Mouse (Mus musculus): ENCODE data around the gene Nhs. TPM values are rescaled to one million over a fixed set of nuclear protein-coding genes. Genes with fewer than 3 reads are reported as not detected.

The Nhs gene
- total and polyA plus RNA-seq, 2 experiments: 0.01 to 0.09 TPM

DNA sequence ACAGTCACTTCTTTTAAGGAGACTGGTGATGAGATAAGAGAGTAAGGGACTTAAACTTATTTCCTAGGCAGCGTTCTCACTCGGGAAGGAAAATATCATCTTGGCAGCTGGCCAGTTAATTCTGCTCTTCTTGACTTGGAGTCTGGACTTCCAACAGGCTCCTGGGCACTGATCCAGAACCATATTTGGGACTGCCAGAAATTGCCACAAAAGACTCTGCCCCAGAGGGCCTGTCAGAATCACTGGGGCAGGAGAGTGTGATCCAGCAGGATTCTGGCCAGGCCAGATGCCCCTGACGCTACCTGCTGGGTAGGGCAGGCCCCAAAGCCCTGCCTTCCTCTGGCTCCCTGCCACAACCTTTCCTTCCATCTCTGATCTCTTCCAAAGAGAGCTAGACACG, 198.4 kb downstream of the Nhs start:
- H3K4me3 ChIP-seq (ENCODE audit: insufficient read depth, low read depth, low read length): peak overlapping the region; percentile 62
- H3K27me3 ChIP-seq (ENCODE audit: control insufficient read depth, insufficient read depth, low read length): no peaks in the 10 kb centered on the region
- H3K9ac ChIP-seq (ENCODE audit: low read depth, low read length): no peak overlapping the region
- H3K36me3 ChIP-seq (ENCODE audit: control insufficient read depth, insufficient read depth, low read length): no peaks in the 10 kb centered on the region
- peaks cover 12% of the 10 kb centered on the region for H3K4me1 ChIP-seq (ENCODE audit: control insufficient read depth, insufficient read depth, low read length)
- H3K79me2 ChIP-seq (ENCODE audit: control insufficient read depth, insufficient read depth, low read length): no peaks in the 10 kb centered on the region
- H3K27ac ChIP-seq (replicated peaks; ENCODE audit: insufficient read depth, low read depth, low read length): peak overlapping the region; percentile 92
- TF ChIP-seq POLR2A (IDR thresholded peaks at IDR 0.05; ENCODE audit: extremely low read depth, insufficient read depth, low read length): no peak
- no peak for TF ChIP-seq CTCF (IDR thresholded peaks at IDR 0.05; ENCODE audit: low read depth, low read length)
- WGBS: 4% methylated on average over 4 of the region's 4 CpGs
- DNase-seq (ENCODE audit: extremely low read depth, low read depth, low spot score): peak; percentile 93

DNA sequence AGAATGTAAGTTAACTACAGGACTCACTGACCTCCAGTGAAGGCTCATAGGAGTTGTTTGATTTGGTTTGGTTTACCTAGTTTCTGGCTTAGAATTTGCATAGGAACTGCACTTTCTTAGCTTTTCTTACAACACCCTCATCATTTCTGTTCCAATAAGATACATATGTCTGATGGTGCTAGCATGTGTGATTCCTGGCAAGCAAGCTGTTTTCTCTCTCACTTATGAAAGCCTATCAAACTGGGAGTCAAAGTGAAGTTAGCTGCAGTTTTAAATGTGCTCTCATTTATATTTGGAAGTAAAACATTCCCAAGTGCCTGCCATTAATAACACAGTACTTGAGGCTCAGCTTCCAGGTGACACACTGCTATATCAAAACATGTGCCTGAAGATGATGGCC, 207.2 kb downstream of the Nhs start:
- H3K9ac ChIP-seq (ENCODE audit: low read depth, low read length): no peak overlapping the region

DNA sequence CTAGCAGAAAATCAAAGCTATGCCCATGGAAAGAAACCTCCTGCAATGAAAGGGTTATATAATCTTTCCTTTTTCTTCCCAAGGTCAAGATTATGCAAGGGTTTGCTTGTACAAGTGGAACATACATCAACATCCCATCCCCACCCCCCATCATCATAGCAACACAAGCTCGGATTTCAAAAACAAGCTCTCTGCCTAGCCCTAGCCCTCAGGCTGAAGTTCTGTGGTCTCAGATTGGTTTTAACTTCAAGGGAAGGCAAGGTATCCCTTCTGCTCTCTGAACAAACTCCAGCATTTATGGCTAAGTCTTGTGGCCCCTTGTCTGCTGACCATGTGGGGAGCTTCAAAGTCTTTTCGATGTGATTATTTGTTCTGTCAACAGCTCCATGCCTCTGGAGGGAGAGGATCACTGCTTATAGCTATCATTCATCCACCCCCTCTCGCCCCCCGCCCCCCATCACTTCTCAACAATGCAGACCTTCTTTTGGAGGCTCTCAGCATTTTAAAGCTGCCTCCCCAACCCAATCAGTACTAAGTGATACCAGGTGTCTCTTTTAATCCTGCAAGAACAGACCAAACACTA, 216.3 kb downstream of the Nhs start:
- no peak for DNase-seq (ENCODE audit: extremely low read depth, low read depth, low spot score)

More for the DNA sequence above, 207.2 kb downstream of the Nhs start:
- H3K79me2 ChIP-seq (ENCODE audit: control insufficient read depth, insufficient read depth, low read length): no peaks in the 10 kb centered on the region
- H3K27me3 ChIP-seq (ENCODE audit: control insufficient read depth, insufficient read depth, low read length): no peaks in the 10 kb centered on the region
- no peak for DNase-seq (ENCODE audit: extremely low read depth, low read depth, low spot score)
- no peak for TF ChIP-seq CTCF (IDR thresholded peaks at IDR 0.05; ENCODE audit: low read depth, low read length)
- no peak for TF ChIP-seq POLR2A (IDR thresholded peaks at IDR 0.05; ENCODE audit: extremely low read depth, insufficient read depth, low read length)
- H3K27ac ChIP-seq (replicated peaks; ENCODE audit: insufficient read depth, low read depth, low read length): no peak overlapping the region
- no peaks in the 10 kb centered on the region for H3K4me1 ChIP-seq (ENCODE audit: control insufficient read depth, insufficient read depth, low read length)
- H3K36me3 ChIP-seq (ENCODE audit: control insufficient read depth, insufficient read depth, low read length): no peaks in the 10 kb centered on the region
- no peak overlapping the region for H3K4me3 ChIP-seq (ENCODE audit: insufficient read depth, low read depth, low read length)

DNA sequence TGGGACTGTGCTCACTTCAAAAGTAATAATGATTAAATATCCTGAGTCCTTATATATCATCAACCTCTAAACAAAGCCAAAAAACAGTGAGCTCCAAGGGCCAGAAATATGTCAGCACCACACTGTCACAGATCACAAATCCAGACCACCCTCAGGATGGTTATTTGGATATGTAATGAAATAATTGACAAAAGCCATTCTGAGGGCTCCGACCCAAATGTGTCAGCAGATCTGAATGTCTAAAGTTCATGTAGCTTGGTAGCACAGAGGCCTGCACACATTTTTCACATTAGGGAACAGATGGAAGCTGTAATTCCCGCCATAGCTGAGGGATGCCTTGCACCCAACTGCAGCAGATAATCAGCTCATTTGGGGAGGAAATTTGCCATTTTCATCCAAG, 218.8 kb downstream of the Nhs start:
- Histone ChIP-seq H3K79me2 (ENCODE audit: control insufficient read depth, insufficient read depth, low read length) (no peaks in the 10 kb centered on the region), H3K27me3 (ENCODE audit: control insufficient read depth, insufficient read depth, low read length) (no peaks in the 10 kb centered on the region), H3K27ac (replicated peaks; ENCODE audit: insufficient read depth, low read depth, low read length) (no peak overlapping the region), H3K9ac (ENCODE audit: low read depth, low read length) (no peak overlapping the region), H3K4me1 (ENCODE audit: control insufficient read depth, insufficient read depth, low read length) (no peaks in the 10 kb centered on the region; the same call in 1 of the 2 replicates), H3K36me3 (ENCODE audit: control insufficient read depth, insufficient read depth, low read length) (no peaks in the 10 kb centered on the region), H3K4me3 (ENCODE audit: insufficient read depth, low read depth, low read length) (no peak overlapping the region)
- TF ChIP-seq POLR2A (IDR thresholded peaks at IDR 0.05; ENCODE audit: extremely low read depth, insufficient read depth, low read length) (no peak), CTCF (IDR thresholded peaks at IDR 0.05; ENCODE audit: low read depth, low read length) (no peak)
- 23% methylated on average over 2 of the region's 2 CpGs for WGBS
- peak; percentile 44 for DNase-seq (ENCODE audit: extremely low read depth, low read depth, low spot score)

More for the DNA sequence above, 216.3 kb downstream of the Nhs start:
- Histone ChIP-seq H3K36me3 (ENCODE audit: control insufficient read depth, insufficient read depth, low read length) (no peaks in the 10 kb centered on the region), H3K9ac (ENCODE audit: low read depth, low read length) (no peak overlapping the region), H3K79me2 (ENCODE audit: control insufficient read depth, insufficient read depth, low read length) (no peaks in the 10 kb centered on the region), H3K4me3 (ENCODE audit: insufficient read depth, low read depth, low read length) (no peak overlapping the region), H3K4me1 (ENCODE audit: control insufficient read depth, insufficient read depth, low read length) (no peaks in the 10 kb centered on the region; the same call in 1 of the 2 replicates), H3K27me3 (ENCODE audit: control insufficient read depth, insufficient read depth, low read length) (no peaks in the 10 kb centered on the region), H3K27ac (replicated peaks; ENCODE audit: insufficient read depth, low read depth, low read length) (no peak overlapping the region)
- TF ChIP-seq POLR2A (IDR thresholded peaks at IDR 0.05; ENCODE audit: extremely low read depth, insufficient read depth, low read length) (no peak), CTCF (IDR thresholded peaks at IDR 0.05; ENCODE audit: low read depth, low read length) (no peak)
- WGBS: 47% methylated on average over 4 of the region's 4 CpGs

DNA sequence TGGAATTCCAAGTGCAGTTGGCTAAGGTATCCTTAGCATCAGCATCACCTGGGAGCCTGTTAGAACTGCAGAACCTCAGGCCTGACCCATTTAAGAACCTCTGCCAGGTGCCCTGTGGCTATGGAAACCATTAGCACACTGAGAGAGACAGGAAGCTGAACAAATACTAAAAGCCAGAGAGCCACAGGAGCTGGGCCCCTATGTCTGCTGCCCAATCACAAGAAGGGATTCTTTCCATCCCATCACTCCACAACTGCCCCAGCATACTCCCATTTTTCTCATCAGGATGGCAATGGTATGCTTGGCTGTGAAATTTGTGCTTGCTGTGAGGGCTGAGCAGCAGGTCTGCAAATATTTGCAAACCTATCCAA, 232.9 kb downstream of the Nhs start:
- no peaks in the 10 kb centered on the region for H3K36me3 ChIP-seq (ENCODE audit: control insufficient read depth, insufficient read depth, low read length)
- no peaks in the 10 kb centered on the region for H3K79me2 ChIP-seq (ENCODE audit: control insufficient read depth, insufficient read depth, low read length)
- H3K9ac ChIP-seq (ENCODE audit: low read depth, low read length): no peak overlapping the region
- no peak overlapping the region for H3K27ac ChIP-seq (replicated peaks; ENCODE audit: insufficient read depth, low read depth, low read length)
- no peaks in the 10 kb centered on the region for H3K27me3 ChIP-seq (ENCODE audit: control insufficient read depth, insufficient read depth, low read length)
- no peaks in the 10 kb centered on the region for H3K4me1 ChIP-seq (ENCODE audit: control insufficient read depth, insufficient read depth, low read length)
- no peak for TF ChIP-seq POLR2A (IDR thresholded peaks at IDR 0.05; ENCODE audit: extremely low read depth, insufficient read depth, low read length)
- no peak for TF ChIP-seq CTCF (IDR thresholded peaks at IDR 0.05; ENCODE audit: low read depth, low read length)
- no peak overlapping the region for H3K4me3 ChIP-seq (ENCODE audit: insufficient read depth, low read depth, low read length)
- DNase-seq (ENCODE audit: extremely low read depth, low read depth, low spot score): no peak

DNA sequence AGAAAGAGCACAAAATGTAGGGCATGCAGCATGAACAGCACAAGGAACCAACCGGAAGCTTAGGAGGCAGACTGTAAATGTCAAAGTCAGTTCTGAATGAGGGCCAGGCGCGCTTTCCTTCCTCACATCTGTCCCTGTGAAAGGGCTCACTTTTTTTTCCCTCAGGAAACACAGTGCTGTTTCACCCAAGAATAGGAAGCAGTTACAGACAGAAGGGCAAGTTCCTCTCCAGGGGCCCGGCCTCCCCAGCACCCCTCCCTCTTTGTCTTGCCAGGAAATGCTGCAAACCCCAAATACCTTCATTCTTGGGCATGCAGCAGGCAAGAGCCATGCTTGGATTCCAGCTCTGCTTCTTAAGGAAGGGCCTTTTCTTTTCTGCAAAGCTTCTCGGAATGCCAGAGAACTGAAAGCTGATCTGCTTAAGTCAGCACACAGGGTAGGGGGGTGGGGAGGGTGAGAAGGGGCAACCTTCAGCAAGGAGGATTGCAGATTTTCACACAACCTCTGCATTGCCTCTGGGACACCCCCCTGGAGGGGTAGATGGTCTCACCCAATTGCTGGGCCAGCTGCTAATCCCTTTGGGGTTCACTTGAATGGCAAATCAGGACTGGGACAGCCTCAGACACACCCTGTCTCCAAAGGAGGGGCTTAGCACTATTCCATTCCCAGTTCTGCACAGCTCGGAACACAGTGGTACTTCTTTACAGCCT, 233.4 kb downstream of the Nhs start:
- Histone ChIP-seq H3K4me1 (ENCODE audit: control insufficient read depth, insufficient read depth, low read length) (no peaks in the 10 kb centered on the region), H3K27me3 (ENCODE audit: control insufficient read depth, insufficient read depth, low read length) (no peaks in the 10 kb centered on the region), H3K36me3 (ENCODE audit: control insufficient read depth, insufficient read depth, low read length) (no peaks in the 10 kb centered on the region), H3K9ac (ENCODE audit: low read depth, low read length) (no peak overlapping the region), H3K27ac (replicated peaks; ENCODE audit: insufficient read depth, low read depth, low read length) (no peak overlapping the region), H3K79me2 (ENCODE audit: control insufficient read depth, insufficient read depth, low read length) (no peaks in the 10 kb centered on the region), H3K4me3 (ENCODE audit: insufficient read depth, low read depth, low read length) (no peak overlapping the region)
- 58% methylated on average over 6 of the region's 6 CpGs for WGBS
- DNase-seq (ENCODE audit: extremely low read depth, low read depth, low spot score): no peak
- TF ChIP-seq CTCF (IDR thresholded peaks at IDR 0.05; ENCODE audit: low read depth, low read length) (no peak), POLR2A (IDR thresholded peaks at IDR 0.05; ENCODE audit: extremely low read depth, insufficient read depth, low read length) (no peak)
